Mouse (Mus musculus) gastrocnemius, adult 8-10 months (tissue): ENCODE measurements at regions not wholly inside any gene's neighbourhood (a gene's known extent, or its start where the extent isn't known, plus 50 kb on each side); places are given as distances from the start of the nearest gene placed in this dataset.
A peak's percentile ranks its signal among the peaks of the same experiment; 100 is the strongest.

ENCODE experiments used
- DNase-seq, 2 experiments: peaks; one replicate each; pipeline ENCODE4 v3.0.0; 2022; ENCODE audit warnings: low spot score in 2 of 2

GRCm38 (mm10) chr1:137927953-137928352, 247.6 kb downstream of the Ptprc start:
- peak; percentile 28 to 39 for DNase-seq

GRCm38 (mm10) chr1:137926326-137926725, 249.2 kb downstream of the Ptprc start:
- DNase-seq = no peak

DNA sequence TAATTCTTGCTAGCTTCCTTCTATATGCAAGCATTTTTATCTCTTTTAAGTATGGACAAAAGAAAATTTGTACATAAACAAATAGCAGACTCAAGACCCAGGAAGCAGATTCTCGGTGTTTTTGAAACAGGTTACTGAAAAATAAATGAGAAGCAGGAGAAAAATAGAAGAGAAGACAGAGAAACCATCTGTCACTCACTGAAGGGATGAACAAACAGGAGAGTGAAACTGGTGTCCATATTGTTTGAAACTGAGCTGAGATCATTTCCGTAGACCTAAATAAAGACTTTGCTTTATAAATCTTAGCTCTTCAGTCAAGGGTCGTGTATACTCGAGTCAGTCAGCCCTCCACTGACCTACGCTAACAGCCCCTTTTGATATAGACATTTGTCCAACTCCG, 251.4 kb downstream of the Ptprc start:
- DNase-seq = no peak

- DNase-seq = no peak
Measured at GRCm38 (mm10) chr1:137923705-137924104, 251.8 kb downstream of the Ptprc start.

DNA sequence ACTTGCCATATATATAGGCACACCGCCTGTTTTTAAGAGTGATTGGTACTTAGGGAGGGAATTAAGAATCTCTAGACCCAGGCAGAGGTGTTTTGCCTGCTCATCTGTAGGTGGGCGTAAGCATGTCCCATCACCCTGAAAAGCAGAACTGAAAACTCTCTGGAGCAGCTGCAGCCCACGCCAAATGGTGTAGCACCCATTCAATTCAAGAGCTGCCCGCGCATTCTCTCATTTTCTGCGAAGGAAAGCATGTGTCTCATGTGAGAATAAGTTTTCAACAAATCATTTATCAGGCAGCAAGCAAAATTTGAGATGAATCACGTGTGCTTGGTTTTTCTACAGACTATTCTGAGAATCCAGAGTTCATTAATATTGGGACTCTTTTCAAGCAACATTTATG, 252.7 kb downstream of the Ptprc start:
- DNase-seq = no peak

DNA sequence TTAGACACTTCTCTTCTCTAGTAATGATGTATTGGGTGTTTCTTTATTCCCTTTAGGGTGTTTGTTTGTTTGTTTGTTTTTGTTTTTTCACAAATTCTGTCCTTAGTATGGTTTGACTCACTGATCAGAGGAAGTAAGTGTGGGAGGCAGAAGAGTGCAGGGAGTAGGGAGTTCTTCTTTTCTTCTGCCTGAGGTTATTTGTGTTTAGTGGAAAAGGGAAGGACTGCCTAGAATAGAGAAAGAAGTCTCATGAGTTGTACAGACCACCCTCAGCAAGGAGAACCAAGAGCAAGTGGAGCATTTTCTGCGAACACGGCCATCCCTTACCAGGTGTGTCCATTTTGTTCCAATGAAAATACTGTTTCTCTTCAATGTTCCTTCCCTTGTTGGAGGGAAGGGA, 253.9 kb downstream of the Ptprc start:
- DNase-seq = no peak

- DNase-seq = no peak
Measured at GRCm38 (mm10) chr1:137919739-137920563, 255.6 kb downstream of the Ptprc start.

- DNase-seq = no peak
Measured at GRCm38 (mm10) chr1:137917449-137917848, 258.1 kb downstream of the Ptprc start.

DNA sequence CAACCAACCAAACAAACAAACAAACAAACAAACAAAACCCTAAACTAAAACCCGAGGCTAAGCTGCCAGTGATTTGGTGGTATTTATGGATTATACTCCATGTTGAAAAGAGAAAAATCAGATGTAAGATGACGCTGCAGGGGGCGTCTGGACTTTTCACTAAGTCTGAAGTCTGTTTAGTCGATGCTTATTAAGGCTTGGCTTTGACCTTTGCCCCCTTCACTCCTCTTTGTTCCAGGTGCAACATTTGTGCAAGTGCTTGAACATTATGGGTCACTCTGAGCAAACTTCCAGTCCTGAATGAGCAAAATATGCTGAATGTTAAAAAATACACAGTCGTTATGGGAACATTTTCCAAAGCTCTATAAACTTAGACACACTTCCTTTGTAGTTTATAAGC, 268.6 kb downstream of the Ptprc start:
- no peak for DNase-seq

GRCm38 (mm10) chr1:137906477-137906876, 269.0 kb downstream of the Ptprc start:
- no peak for DNase-seq

DNA sequence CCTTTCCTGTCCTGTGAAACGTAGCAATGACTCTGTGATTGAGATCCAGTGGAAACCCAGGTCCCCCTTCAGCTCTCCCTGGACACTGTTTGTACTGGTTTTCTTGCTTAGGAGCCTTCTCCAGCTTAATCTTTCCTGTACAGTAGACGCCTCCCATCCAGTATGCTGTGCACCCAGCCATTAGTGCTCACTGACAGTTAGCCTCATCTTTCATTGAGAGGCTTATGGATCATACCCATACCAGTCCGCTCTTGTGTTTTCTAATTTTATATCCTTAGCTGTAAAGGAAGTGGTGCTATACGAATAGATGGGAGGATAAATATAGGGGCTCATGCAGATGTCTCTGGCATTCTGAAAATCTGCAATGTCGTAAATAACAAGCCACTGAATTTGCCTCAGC, 269.9 kb downstream of the Ptprc start:
- DNase-seq = no peak

DNA sequence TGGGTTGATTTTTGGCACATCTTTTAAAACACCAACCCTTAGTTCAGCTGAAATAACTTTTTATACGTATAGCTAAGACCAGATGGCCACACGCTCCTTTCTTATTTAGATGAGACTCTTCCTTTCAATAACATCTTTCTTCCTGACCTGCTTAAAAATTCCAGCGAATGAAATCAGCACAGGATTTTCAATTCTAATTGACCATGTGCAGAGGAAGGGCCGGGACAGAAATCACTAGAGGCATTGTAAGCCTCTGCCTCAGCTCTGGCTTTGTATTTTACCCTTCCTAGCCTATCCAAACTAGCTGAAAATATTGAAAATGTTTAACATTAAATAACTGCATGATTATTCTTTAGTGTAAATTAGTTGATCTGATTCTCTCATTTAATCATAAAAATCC, 272.2 kb downstream of the Ptprc start:
- DNase-seq = no peak

DNA sequence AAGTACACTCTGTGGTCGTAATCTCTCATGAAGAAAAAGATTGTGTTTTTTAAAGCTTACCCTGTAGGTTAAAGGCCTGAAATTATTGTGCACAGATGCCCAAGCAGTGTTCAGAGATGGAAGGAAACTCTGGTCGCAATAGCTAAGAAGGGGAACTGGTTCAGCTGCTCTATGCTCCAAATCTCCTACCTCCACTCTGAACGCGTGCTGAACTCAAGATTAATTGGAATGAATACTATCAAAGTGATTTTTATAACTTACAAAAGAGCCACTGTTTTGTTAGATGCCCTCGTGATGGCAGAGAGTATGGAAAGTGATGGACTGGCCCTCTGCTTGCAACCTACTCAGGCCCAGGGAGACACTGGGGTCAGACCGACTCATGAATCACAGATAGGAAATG, 272.6 kb downstream of the Ptprc start:
- no peak for DNase-seq

DNA sequence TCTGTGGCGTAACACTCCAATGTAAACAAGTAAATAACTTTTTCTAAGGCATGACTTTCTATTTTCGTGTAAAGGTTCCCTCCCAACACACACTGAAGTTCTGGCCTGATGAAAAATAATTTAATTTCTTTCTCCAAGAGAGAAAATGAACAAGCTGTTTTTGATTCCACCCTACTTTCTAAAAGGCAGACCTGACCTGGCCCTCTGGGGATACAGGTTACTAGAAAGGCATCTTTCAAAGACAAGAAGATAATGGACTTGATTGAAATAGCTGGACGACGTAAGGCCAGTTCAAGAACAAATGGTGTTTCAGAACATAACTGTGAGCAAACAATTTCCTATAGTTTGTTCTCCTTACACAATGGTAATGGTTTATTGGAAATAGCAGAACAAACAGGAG, 273.5 kb downstream of the Ptprc start:
- no peak for DNase-seq

GRCm38 (mm10) chr1:137901211-137901610, 274.3 kb downstream of the Ptprc start:
- no peak for DNase-seq

GRCm38 (mm10) chr1:137900621-137901071, 274.9 kb downstream of the Ptprc start:
- DNase-seq = no peak

- DNase-seq = no peak
Measured at GRCm38 (mm10) chr1:137899916-137900601, 275.4 kb downstream of the Ptprc start.

GRCm38 (mm10) chr1:137899305-137899704, 276.2 kb downstream of the Ptprc start:
- no peak for DNase-seq

DNA sequence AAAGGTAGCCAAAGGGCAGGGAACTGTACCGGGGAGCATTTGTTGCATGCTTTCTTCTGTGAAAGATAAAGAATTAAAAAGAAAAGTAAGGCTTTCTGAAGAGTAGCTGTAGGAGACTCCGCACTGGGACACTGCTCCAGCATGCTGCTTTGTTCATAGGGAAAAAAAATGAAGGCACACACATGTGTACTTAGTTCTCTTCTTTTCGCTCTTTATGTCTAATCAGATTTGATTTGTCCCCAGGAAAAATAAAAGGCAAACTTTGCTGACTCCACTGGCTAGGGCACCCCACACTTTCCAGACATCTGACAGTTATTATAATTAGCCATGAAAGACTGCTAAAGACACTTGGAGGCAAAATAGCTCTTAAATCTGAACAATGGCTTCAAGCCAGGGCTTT, 276.6 kb downstream of the Ptprc start:
- DNase-seq = no peak

DNA sequence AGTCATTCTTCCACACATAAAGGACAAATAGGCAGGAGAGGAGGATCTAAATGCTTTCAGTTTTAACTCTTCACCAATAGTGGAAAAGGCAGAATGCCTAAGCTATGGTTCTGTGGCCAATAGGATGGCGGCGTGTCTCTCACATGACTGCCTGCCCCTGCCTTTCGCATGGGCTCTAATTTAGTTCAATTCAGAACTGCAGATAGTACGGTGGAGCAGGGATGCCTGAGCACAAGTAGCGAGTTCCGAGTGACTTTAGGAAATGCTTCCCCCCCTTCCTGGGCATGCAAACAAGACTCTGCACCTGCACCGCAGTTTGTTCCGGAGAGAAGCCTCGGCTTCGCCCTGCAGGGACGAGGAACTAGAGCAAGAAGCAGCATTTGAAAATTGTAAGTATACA, 277.1 kb downstream of the Ptprc start:
- peak; percentile 52 to 53 for DNase-seq

DNA sequence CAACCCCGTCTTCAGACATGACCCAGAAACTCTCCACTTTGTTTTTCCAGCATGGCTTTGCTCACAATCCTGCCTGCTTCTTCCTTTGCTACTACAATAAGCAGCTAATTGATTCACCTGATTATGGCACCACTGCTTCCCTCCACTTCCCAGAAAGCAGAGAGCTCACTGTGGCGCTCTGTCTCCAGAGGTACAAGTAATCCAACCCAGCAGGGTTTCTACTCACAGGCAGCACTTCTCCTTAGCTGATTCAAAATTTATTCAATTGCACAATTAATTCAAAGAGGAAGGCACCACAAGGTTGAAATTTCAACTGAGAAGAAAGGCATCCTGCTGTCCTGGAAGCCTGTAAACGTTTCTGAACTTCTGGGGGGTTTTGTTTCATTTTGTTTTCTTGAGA, 293.9 kb downstream of the Ptprc start:
- DNase-seq = no peak

- DNase-seq = no peak
Measured at GRCm38 (mm10) chr1:137874361-137874760, 301.1 kb downstream of the Ptprc start.

- no peak for DNase-seq
Measured at GRCm38 (mm10) chr1:137873628-137874027, 301.9 kb downstream of the Ptprc start.
